Mouse (Mus musculus) frontal cortex, postnatal 10 days (tissue): ENCODE measurements around the gene Zfp113.

Experiments
- DNase-seq, 2 experiments: peaks; one replicate each; pipeline ENCODE4 v3.0.0; 2022; ENCODE audit warnings: low spot score in 2 of 2, mixed read lengths in 1 of 2

Zfp113 gene

GRCm38 (mm10) chr5:138155443-138155976 lies at the start of gene Zfp113:
Gene Zfp113, minus strand, starts transcription at chr5:138155744.
- DNase-seq, result peak; percentile 84 to 85

GRCm38 (mm10) chr5:138202086-138202485 lies 46.5 kb upstream of the Zfp113 start:
- DNase-seq, result no peak

GRCm38 (mm10) chr5:138199576-138199975 lies 44.0 kb upstream of the Zfp113 start:
- no peak for DNase-seq

GRCm38 (mm10) chr5:138195463-138195862 lies 39.9 kb upstream of the Zfp113 start:
- no peak for DNase-seq

- no peak for DNase-seq
Measured at GRCm38 (mm10) chr5:138194755-138195345, 39.3 kb upstream of the Zfp113 start.

- peak; percentile 61 to 73 for DNase-seq
Measured at GRCm38 (mm10) chr5:138193771-138194727, 38.5 kb upstream of the Zfp113 start, which contains the start of gene Mblac1. Gene Mblac1, plus strand, starts transcription at chr5:138194314.

- peak; percentile 61 to 70 for DNase-seq
Measured at GRCm38 (mm10) chr5:138187661-138188306, 32.2 kb upstream of the Zfp113 start.

GRCm38 (mm10) chr5:138186950-138187638 lies 31.6 kb upstream of the Zfp113 start, which contains the start of the genes Taf6 and Cnpy4:
Gene Taf6, minus strand, starts transcription at chr5:138187451.
Gene Cnpy4, plus strand, starts transcription at chr5:138187485.
- peak; percentile 75 to 81 for DNase-seq

- DNase-seq, result no peak
Measured at GRCm38 (mm10) chr5:138173217-138173616, 17.7 kb upstream of the Zfp113 start.

GRCm38 (mm10) chr5:138171695-138172491 lies 16.3 kb upstream of the Zfp113 start, which contains the start of the genes Ap4m1 and Mcm7:
Gene Ap4m1, plus strand, starts transcription at chr5:138172002.
Gene Mcm7, minus strand, starts transcription at chr5:138172422.
- DNase-seq, result peak; percentile 97

GRCm38 (mm10) chr5:138170936-138171561 lies 15.5 kb upstream of the Zfp113 start:
- peak; percentile 89 to 93 for DNase-seq

- DNase-seq, result no peak
Measured at GRCm38 (mm10) chr5:138165594-138165993, 10.1 kb upstream of the Zfp113 start.

- no peak for DNase-seq
Measured at GRCm38 (mm10) chr5:138163610-138164009, 8.1 kb upstream of the Zfp113 start.

- DNase-seq, result no peak
Measured at GRCm38 (mm10) chr5:138163046-138163445, 7.5 kb upstream of the Zfp113 start.

GRCm38 (mm10) chr5:138160842-138161665 lies 5.5 kb upstream of the Zfp113 start, which contains the start of gene Cops6:
Gene Cops6, plus strand, starts transcription at chr5:138161071.
- DNase-seq, result peak; percentile 90 to 93

- DNase-seq, result no peak
Measured at GRCm38 (mm10) chr5:138160224-138160762, 4.7 kb upstream of the Zfp113 start.

GRCm38 (mm10) chr5:138154390-138154789 lies 1.2 kb downstream of the Zfp113 start:
- no peak for DNase-seq

GRCm38 (mm10) chr5:138138585-138138984 lies 17.0 kb downstream of the Zfp113 start:
- DNase-seq, result no peak
